Mouse (Mus musculus) hindbrain, embryonic 13.5 days (tissue): ENCODE data around the gene Igfbp7. TPM values are rescaled to one million over a fixed set of nuclear protein-coding genes. Genes with fewer than 3 reads are reported as not detected.

Experiments used
- ATAC-seq: fragments of 200-750 bp; cut with Nextera tagmentation; 2 replicates; pipeline ENCODE4 v1.8.0; 2017; ENCODE audit warnings: moderate TSS enrichment; ENCODE audit not compliant: low FRiP score
- H3K27ac ChIP-seq: fragments of 300-500 bp; sonication (generic); 2 replicates; pipeline ENCODE4 v1.5.1; 2015; ENCODE audit warnings: inconsistent platforms, mild to moderate bottlenecking, moderate library complexity
- H3K27me3 ChIP-seq: fragments of 300-500 bp; sonication (generic); 2 replicates; pipeline ENCODE4 v1.6.1; 2015; ENCODE audit warnings: mild to moderate bottlenecking, inconsistent platforms
- H3K36me3 ChIP-seq: fragments of 300-500 bp; sonication (generic); 2 replicates; pipeline ENCODE4 v1.6.1; 2015; ENCODE audit warnings: mild to moderate bottlenecking, inconsistent platforms
- H3K4me1 ChIP-seq: fragments of 300-500 bp; sonication (generic); replicated peaks from 2 replicates; pipeline ENCODE4 v1.6.1; 2015; ENCODE audit warnings: inconsistent platforms
- H3K4me2 ChIP-seq: fragments of 300-500 bp; sonication (generic); 2 replicates; pipeline ENCODE4 v1.6.1; 2015; ENCODE audit warnings: inconsistent platforms, mild to moderate bottlenecking, moderate library complexity
- H3K4me3 ChIP-seq: fragments of 300-500 bp; sonication (generic); 2 replicates; pipeline ENCODE4 v1.5.1; 2015; ENCODE audit warnings: mild to moderate bottlenecking, inconsistent platforms
- H3K9ac ChIP-seq: fragments of 300-500 bp; sonication (generic); 2 replicates; pipeline ENCODE4 v1.6.1; 2015; ENCODE audit warnings: mild to moderate bottlenecking, inconsistent platforms
- H3K9me3 ChIP-seq: fragments of 300-500 bp; sonication (generic); 2 replicates; pipeline ENCODE4 v1.6.1; 2016; ENCODE audit warnings: inconsistent platforms
- WGBS: fragments of 180-500 bp; shearing (Covaris S2); methylation state at CpG from one replicate; pipeline ENCODE4 v1.1.7; 2015; 5-methylcytosine and 5-hydroxymethylcytosine counted together
- polyA plus RNA-seq: library from polyadenylated mRNA; unstranded; fragments of >200 nt; fragmentation: Nextera tagmentation; extraction: Ambion mirVana; gene quantifications from 2 replicates; pipeline ENCODE4 v1.2.1, GENCODE M21; 2015

The Igfbp7 gene
- polyA plus RNA-seq, 1 experiment from 2014 or later = 59.4 TPM

GRCm38 (mm10) chr5:77355307-77356265, 52.3 kb downstream of the Igfbp7 start:
- H3K4me1 ChIP-seq = peaks cover 25% of the 10 kb centered on the region
- no peak for ATAC-seq
- peak overlapping the region; percentile 30; the same call in 1 of the 2 replicates for H3K27ac ChIP-seq
- no peaks in the 10 kb centered on the region for H3K9me3 ChIP-seq
- 79% methylated on average over 19 of the region's 19 CpGs for WGBS
- H3K36me3 ChIP-seq = peaks cover 4% of the 10 kb centered on the region
- H3K4me2 ChIP-seq = no peak overlapping the region
- H3K9ac ChIP-seq = no peak overlapping the region
- peaks cover 6% of the 10 kb centered on the region; the same call in 1 of the 2 replicates for H3K27me3 ChIP-seq
- H3K4me3 ChIP-seq = no peak overlapping the region

GRCm38 (mm10) chr5:77354361-77354787, 53.5 kb downstream of the Igfbp7 start:
- no peak overlapping the region for H3K9ac ChIP-seq
- ATAC-seq = peak; percentile 53; the same call in 1 of the 2 replicates
- H3K4me1 ChIP-seq = peaks cover 25% of the 10 kb centered on the region
- peaks cover 14% of the 10 kb centered on the region for H3K36me3 ChIP-seq
- H3K27ac ChIP-seq = no peak overlapping the region
- H3K4me2 ChIP-seq = peak overlapping the region; percentile 51
- 9% methylated on average over 16 of the region's 16 CpGs for WGBS
- H3K9me3 ChIP-seq = no peaks in the 10 kb centered on the region
- peak overlapping the region; percentile 25 for H3K4me3 ChIP-seq
- H3K27me3 ChIP-seq = peaks cover 6% of the 10 kb centered on the region; the same call in 1 of the 2 replicates

- 77% methylated on average over 9 of the region's 9 CpGs for WGBS
- no peak for ATAC-seq
- Histone ChIP-seq H3K4me2 (no peak overlapping the region), H3K4me3 (no peak overlapping the region), H3K9ac (no peak overlapping the region), H3K27ac (no peak overlapping the region), H3K9me3 (no peaks in the 10 kb centered on the region), H3K4me1 (peaks cover 10% of the 10 kb centered on the region), H3K27me3 (peaks cover 6% of the 10 kb centered on the region; the same call in 1 of the 2 replicates), H3K36me3 (peaks cover 41% of the 10 kb centered on the region)
Measured at GRCm38 (mm10) chr5:77351691-77352090, 56.1 kb downstream of the Igfbp7 start.

GRCm38 (mm10) chr5:77349971-77350658, 57.7 kb downstream of the Igfbp7 start:
- H3K4me2 ChIP-seq = no peak overlapping the region

GRCm38 (mm10) chr5:77348901-77349300, 58.9 kb downstream of the Igfbp7 start:
- H3K4me2 ChIP-seq = no peak overlapping the region
- 97% methylated on average over 8 of the region's 8 CpGs for WGBS

More at GRCm38 (mm10) chr5:77349971-77350658, 57.7 kb downstream of the Igfbp7 start:
- no peak overlapping the region for H3K27ac ChIP-seq
- H3K27me3 ChIP-seq = peaks cover 4% of the 10 kb centered on the region; the same call in 1 of the 2 replicates
- no peak overlapping the region for H3K4me3 ChIP-seq
- H3K9me3 ChIP-seq = no peaks in the 10 kb centered on the region
- no peak overlapping the region for H3K9ac ChIP-seq
- H3K4me1 ChIP-seq = peaks cover 10% of the 10 kb centered on the region
- WGBS = 90% methylated on average over 15 of the region's 15 CpGs
- H3K36me3 ChIP-seq = peaks cover 54% of the 10 kb centered on the region
- no peak for ATAC-seq

GRCm38 (mm10) chr5:77340033-77340432, 67.8 kb downstream of the Igfbp7 start:
- ATAC-seq = no peak
- Histone ChIP-seq H3K4me1 (no peaks in the 10 kb centered on the region), H3K9ac (no peak overlapping the region), H3K4me2 (no peak overlapping the region), H3K27me3 (no peaks in the 10 kb centered on the region), H3K36me3 (peaks cover 90% of the 10 kb centered on the region), H3K27ac (no peak overlapping the region), H3K4me3 (no peak overlapping the region), H3K9me3 (no peaks in the 10 kb centered on the region)
- 94% methylated on average over 4 of the region's 4 CpGs for WGBS

More at GRCm38 (mm10) chr5:77348901-77349300, 58.9 kb downstream of the Igfbp7 start:
- no peak overlapping the region for H3K4me3 ChIP-seq
- no peak overlapping the region for H3K9ac ChIP-seq
- H3K9me3 ChIP-seq = no peaks in the 10 kb centered on the region
- H3K27me3 ChIP-seq = 0 out of 2 replicates have a peak, but pooled peaks cover 1% of the 10 kb centered on the region
- H3K27ac ChIP-seq = no peak overlapping the region
- no peak for ATAC-seq
- H3K4me1 ChIP-seq = no peaks in the 10 kb centered on the region
- peaks cover 63% of the 10 kb centered on the region for H3K36me3 ChIP-seq

GRCm38 (mm10) chr5:77330154-77330553, 77.7 kb downstream of the Igfbp7 start:
- no peak overlapping the region for H3K4me3 ChIP-seq
- no peak overlapping the region for H3K9ac ChIP-seq
- no peaks in the 10 kb centered on the region for H3K27me3 ChIP-seq
- H3K4me2 ChIP-seq = no peak overlapping the region
- no peak for ATAC-seq
- WGBS = 80% methylated on average over 5 of the region's 5 CpGs
- H3K36me3 ChIP-seq = peaks cover 88% of the 10 kb centered on the region
- no peak overlapping the region for H3K27ac ChIP-seq
- no peaks in the 10 kb centered on the region for H3K9me3 ChIP-seq
- H3K4me1 ChIP-seq = no peaks in the 10 kb centered on the region

GRCm38 (mm10) chr5:77324936-77325335, 82.9 kb downstream of the Igfbp7 start:
- WGBS = 85% methylated on average over 1 of the region's 1 CpGs
- Histone ChIP-seq H3K9ac (no peak overlapping the region), H3K9me3 (no peaks in the 10 kb centered on the region), H3K36me3 (peaks cover 94% of the 10 kb centered on the region), H3K4me3 (no peak overlapping the region), H3K4me2 (no peak overlapping the region), H3K27me3 (no peaks in the 10 kb centered on the region), H3K27ac (no peak overlapping the region), H3K4me1 (no peaks in the 10 kb centered on the region)
- ATAC-seq = no peak

GRCm38 (mm10) chr5:77314986-77315385, 92.9 kb downstream of the Igfbp7 start:
- Histone ChIP-seq H3K9ac (no peak overlapping the region), H3K27me3 (no peaks in the 10 kb centered on the region), H3K4me2 (no peak overlapping the region), H3K36me3 (peaks cover 61% of the 10 kb centered on the region), H3K4me3 (no peak overlapping the region), H3K4me1 (peaks cover 15% of the 10 kb centered on the region), H3K9me3 (no peaks in the 10 kb centered on the region), H3K27ac (no peak overlapping the region)
- 86% methylated on average over 6 of the region's 6 CpGs for WGBS
- ATAC-seq = no peak

- Histone ChIP-seq H3K36me3 (peaks cover 57% of the 10 kb centered on the region), H3K9me3 (no peaks in the 10 kb centered on the region), H3K9ac (no peak overlapping the region), H3K4me3 (no peak overlapping the region), H3K4me2 (no peak overlapping the region), H3K4me1 (peaks cover 15% of the 10 kb centered on the region), H3K27ac (no peak overlapping the region), H3K27me3 (no peaks in the 10 kb centered on the region)
- ATAC-seq = no peak
- WGBS = 97% methylated on average over 4 of the region's 4 CpGs
Measured at GRCm38 (mm10) chr5:77314206-77314605, 93.6 kb downstream of the Igfbp7 start.

- H3K4me3 ChIP-seq = peak within 1 kb of the TSS; percentile 96
- H3K9ac ChIP-seq = peak within 1 kb of the TSS; percentile 83
- peak; percentile 97 for ATAC-seq
- H3K4me2 ChIP-seq = peak within 1 kb of the TSS; percentile 99
- no peaks in the 10 kb centered on the region for H3K27me3 ChIP-seq
- under 1% methylated on average over 85 of the region's 85 CpGs for WGBS
- H3K36me3 ChIP-seq = peaks cover 43% of the 10 kb centered on the region
- H3K4me1 ChIP-seq = peaks cover 34% of the 10 kb centered on the region
- H3K27ac ChIP-seq = peak within 1 kb of the TSS; percentile 95
- H3K9me3 ChIP-seq = no peaks in the 10 kb centered on the region
Measured at GRCm38 (mm10) chr5:77309924-77310772, 97.7 kb downstream of the Igfbp7 start, which contains the start of the genes Noa1 and Polr2b. Gene Noa1, minus strand, starts transcription at chr5:77310084. Gene Polr2b, plus strand, starts transcription at chr5:77310147.
